8 mouse cellular contexts compared by ENCODE assay signal in the genomic region with DNA sequence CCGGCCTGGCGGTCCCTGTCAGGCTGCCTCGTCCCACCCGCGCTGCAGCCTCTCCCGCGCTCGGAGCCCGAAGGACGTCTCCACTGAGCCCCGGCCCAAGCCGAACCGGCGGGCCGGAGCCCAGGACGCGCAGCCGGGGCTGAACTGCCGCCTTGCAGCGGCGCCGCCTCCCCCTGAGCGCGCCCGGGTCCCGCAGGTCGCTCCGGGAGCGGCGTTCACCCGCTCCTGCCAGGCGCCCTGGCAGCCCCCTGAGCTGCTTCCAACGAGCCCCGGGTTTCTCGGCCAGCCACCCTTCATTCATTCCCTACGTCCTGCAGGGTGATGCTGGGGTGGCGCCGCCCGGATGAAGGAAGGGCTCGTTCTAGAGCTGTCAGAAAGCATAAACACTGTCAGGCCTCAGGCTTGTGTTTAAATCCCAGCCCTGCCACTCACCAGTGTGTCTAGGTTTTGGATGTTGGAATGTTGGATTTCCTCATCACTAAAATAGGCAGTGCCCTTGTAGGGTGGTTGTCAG. TPM values are rescaled to one million over a fixed set of nuclear protein-coding genes. Genes with fewer than 3 reads are reported as not detected.
DNase-seq lines count a peak whose midpoint lies in the region; ATAC-seq and TF ChIP-seq lines count a peak whose summit lies in the region.

No protein-coding gene starts in this region.

- peak overlapping the region; percentile 96 for H3K9ac ChIP-seq in heart, embryonic 16.5 days (ENCODE audit: low read length)
- peak overlapping the region; percentile 92 for H3K9ac ChIP-seq in liver, embryonic 11.5 days (ENCODE audit: low read depth, low read length)

- H3K4me3 ChIP-seq in heart, embryonic 16.5 days (ENCODE audit: low read length) = peak overlapping the region; percentile 86
- H3K4me3 ChIP-seq in G1E (ENCODE audit: low read depth, low read length) = peak overlapping the region; percentile 95
- peak overlapping the region; percentile 89 for H3K4me3 ChIP-seq in liver, embryonic 11.5 days (ENCODE audit: low read depth, low read length)

- intact Hi-C loops in heart, postnatal 14 days (cut with DNase I) = loop anchor here (2.0 kb wide), 1 partner anchor 17 kb away; a partner anchor contains a TSS

- no peaks in the 10 kb centered on the region for H3K27me3 ChIP-seq in heart, embryonic 16.5 days (ENCODE audit: control insufficient read depth, insufficient read depth, low read length)
- no peaks in the 10 kb centered on the region for H3K27me3 ChIP-seq in G1E (ENCODE audit: insufficient read depth, low read length)
- no peaks in the 10 kb centered on the region for H3K27me3 ChIP-seq in liver, embryonic 11.5 days (replicated peaks; ENCODE audit: control insufficient read depth, insufficient read depth, low read length)

- no peaks in the 10 kb centered on the region for H3K36me3 ChIP-seq in heart, embryonic 16.5 days (ENCODE audit: control insufficient read depth, insufficient read depth)
- peaks cover 35% of the 10 kb centered on the region for H3K36me3 ChIP-seq in G1E (replicated peaks)
- 0 out of 2 replicates have a peak, but pooled peaks cover under 1% of the 10 kb centered on the region for H3K36me3 ChIP-seq in liver, embryonic 11.5 days (ENCODE audit: control insufficient read depth, insufficient read depth, low read length)

- H3K27ac ChIP-seq in heart, embryonic 16.5 days (ENCODE audit: low read length) = peak overlapping the region; percentile 81
- H3K27ac ChIP-seq in liver, embryonic 11.5 days (ENCODE audit: low read depth, low read length) = peak overlapping the region; percentile 75

- H3K9me3 ChIP-seq in heart, embryonic 16.5 days (replicated peaks; ENCODE audit: control insufficient read depth, low read length) = no peaks in the 10 kb centered on the region; the same call in 1 of the 2 replicates
- H3K9me3 ChIP-seq in G1E (replicated peaks) = no peaks in the 10 kb centered on the region
- no peaks in the 10 kb centered on the region for H3K9me3 ChIP-seq in liver, embryonic 11.5 days (ENCODE audit: control insufficient read depth, low read length)

- under 1% methylated on average over 40 of the region's 40 CpGs for WGBS in heart, embryonic 16.5 days
- 0% methylated on average over 40 of the region's 40 CpGs for WGBS in liver, embryonic 11.5 days

- peaks cover 15% of the 10 kb centered on the region for H3K4me1 ChIP-seq in heart, embryonic 16.5 days (ENCODE audit: control insufficient read depth, insufficient read depth, low read length)
- H3K4me1 ChIP-seq in G1E (ENCODE audit: insufficient read depth, low read depth, low read length) = peaks cover 40% of the 10 kb centered on the region
- peaks cover 27% of the 10 kb centered on the region for H3K4me1 ChIP-seq in liver, embryonic 11.5 days (replicated peaks; ENCODE audit: control insufficient read depth, insufficient read depth, low read length)

- no peak for DNase-seq in heart, postnatal 14 days
- no peak for DNase-seq in G1E (ENCODE audit: low spot score)
- DNase-seq in liver, embryonic 11.5 days (ENCODE audit: low spot score) = no peak
- DNase-seq in retina, embryonic 14.5 days (ENCODE audit: low spot score) = peak; percentile 16
- no peak for DNase-seq in B cell, adult 2 months
- no peak for DNase-seq in urinary bladder, postnatal 4 days (ENCODE audit: low spot score in 2 of 2)

- peak; percentile 50 for ATAC-seq in heart, embryonic 16.5 days (replicated peaks; ENCODE audit: extremely low read depth, insufficient read depth, low FRiP score)
- ATAC-seq in G1E (ENCODE audit: extremely low read depth, insufficient number of reproducible peaks, low FRiP score, poor library complexity, severe bottlenecking) = no peak
- peak; percentile 70 for ATAC-seq in erythroid progenitor cell, adult 5-6 weeks (replicated peaks; ENCODE audit: low FRiP score, poor library complexity, severe bottlenecking)
- ATAC-seq in liver, embryonic 11.5 days (replicated peaks; ENCODE audit: low FRiP score) = no peak

- H3K4me2 ChIP-seq in heart, embryonic 16.5 days (ENCODE audit: low read depth, low read length) = peak overlapping the region; percentile 84
- H3K4me2 ChIP-seq in liver, embryonic 11.5 days = peak overlapping the region; percentile 78

- no peak for TF ChIP-seq CTCF in G1E (IDR thresholded peaks at IDR 0.05; ENCODE audit: low read depth, low read length)

RNA-seq across cellular contexts. Expression of a gene that starts 0.6 kb away (rescaled TPM):
- polyA plus RNA-seq in heart, embryonic 16.5 days (2015; fragmentation: Nextera tagmentation; extraction: Ambion mirVana) = 57.2 and 57.8 TPM in 2 replicates
- 10 to 100 TPM; 55.6 to 59.1 TPM for total RNA-seq in heart, postnatal 14 days (2021)
- 27.3 and 28.6 TPM in 2 replicates for total RNA-seq in G1E (2014; fragmentation: Nextera tagmentation)
- 51.1 and 51.2 TPM in 2 replicates for total RNA-seq in G1E (2017)
- 22.0 and 24.8 TPM in 2 replicates for polyA plus RNA-seq in G1E (2012)
- total RNA-seq in erythroid progenitor cell, adult 5-6 weeks (2015; ENCODE audit: low replicate concordance) = 14.7 and 15.9 TPM in 2 replicates
- total RNA-seq in erythroid progenitor cell, adult 5-6 weeks (2017; ENCODE audit: low replicate concordance) = 13.0 and 19.4 TPM in 2 replicates
- polyA plus RNA-seq in liver, embryonic 11.5 days (2014; fragmentation: Nextera tagmentation; extraction: Ambion mirVana) = 49.8 and 52.4 TPM in 2 replicates

RNA-seq across cellular contexts. Expression of a gene that starts 16.8 kb away (rescaled TPM):
- polyA plus RNA-seq in heart, embryonic 16.5 days (2015; fragmentation: Nextera tagmentation; extraction: Ambion mirVana) = 51.0 and 53.2 TPM in 2 replicates
- 10 to 100 TPM; 49.4 to 49.6 TPM for total RNA-seq in heart, postnatal 14 days (2021)
- 16.6 and 22.1 TPM in 2 replicates for total RNA-seq in G1E (2014; fragmentation: Nextera tagmentation)
- total RNA-seq in G1E (2017) = 24.0 and 26.2 TPM in 2 replicates
- polyA plus RNA-seq in G1E (2012) = 9.5 and 11.7 TPM in 2 replicates
- 13.4 and 14.1 TPM in 2 replicates for total RNA-seq in erythroid progenitor cell, adult 5-6 weeks (2015; ENCODE audit: low replicate concordance)
- 0.77 and 10.8 TPM in 2 replicates for total RNA-seq in erythroid progenitor cell, adult 5-6 weeks (2017; ENCODE audit: low replicate concordance)
- 44.9 and 45.5 TPM in 2 replicates for polyA plus RNA-seq in liver, embryonic 11.5 days (2014; fragmentation: Nextera tagmentation; extraction: Ambion mirVana)

RNA-seq across cellular contexts. Expression of a gene that starts 24.9 kb away (rescaled TPM):
- polyA plus RNA-seq in heart, embryonic 16.5 days (2015; fragmentation: Nextera tagmentation; extraction: Ambion mirVana) = 27.6 and 27.9 TPM in 2 replicates
- total RNA-seq in heart, postnatal 14 days (2021) = 10 to 100 TPM; 18.6 to 18.9 TPM
- 34.2 and 49.9 TPM in 2 replicates for total RNA-seq in G1E (2014; fragmentation: Nextera tagmentation)
- 29.4 and 31.1 TPM in 2 replicates for total RNA-seq in G1E (2017)
- polyA plus RNA-seq in G1E (2012) = 24.6 and 26.5 TPM in 2 replicates
- total RNA-seq in erythroid progenitor cell, adult 5-6 weeks (2015; ENCODE audit: low replicate concordance) = 7.1 and 25.9 TPM in 2 replicates
- 7.3 and 12.5 TPM in 2 replicates for total RNA-seq in erythroid progenitor cell, adult 5-6 weeks (2017; ENCODE audit: low replicate concordance)
- 40.4 and 40.6 TPM in 2 replicates for polyA plus RNA-seq in liver, embryonic 11.5 days (2014; fragmentation: Nextera tagmentation; extraction: Ambion mirVana)

RNA-seq across cellular contexts. Expression of a gene that starts 25.0 kb away (rescaled TPM):
- 45.3 and 49.9 TPM in 2 replicates for polyA plus RNA-seq in heart, embryonic 16.5 days (2015; fragmentation: Nextera tagmentation; extraction: Ambion mirVana)
- total RNA-seq in heart, postnatal 14 days (2021) = 10 to 100 TPM; 19.5 to 24.2 TPM
- total RNA-seq in G1E (2014; fragmentation: Nextera tagmentation) = 56.7 and 62.0 TPM in 2 replicates
- total RNA-seq in G1E (2017) = 35.5 and 39.7 TPM in 2 replicates
- 8.9 and 9.1 TPM in 2 replicates for polyA plus RNA-seq in G1E (2012)
- total RNA-seq in erythroid progenitor cell, adult 5-6 weeks (2015; ENCODE audit: low replicate concordance) = 12.2 and 16.2 TPM in 2 replicates
- total RNA-seq in erythroid progenitor cell, adult 5-6 weeks (2017; ENCODE audit: low replicate concordance) = 5.4 and 7.9 TPM in 2 replicates
- 131 and 132 TPM in 2 replicates for polyA plus RNA-seq in liver, embryonic 11.5 days (2014; fragmentation: Nextera tagmentation; extraction: Ambion mirVana)

RNA-seq across cellular contexts. Expression of a gene that starts 33.8 kb away (rescaled TPM):
- polyA plus RNA-seq in heart, embryonic 16.5 days (2015; fragmentation: Nextera tagmentation; extraction: Ambion mirVana) = 0.17 TPM in 1 of 2 replicates, not detected in the other
- not detected for total RNA-seq in heart, postnatal 14 days (2021)
- total RNA-seq in G1E (2014; fragmentation: Nextera tagmentation) = not detected in 2 replicates
- not detected in 2 replicates for total RNA-seq in G1E (2017)
- not detected in 2 replicates for polyA plus RNA-seq in G1E (2012)
- not detected in 2 replicates for total RNA-seq in erythroid progenitor cell, adult 5-6 weeks (2015; ENCODE audit: low replicate concordance)
- total RNA-seq in erythroid progenitor cell, adult 5-6 weeks (2017; ENCODE audit: low replicate concordance) = not detected in 2 replicates
- 4.8 and 5.9 TPM in 2 replicates for polyA plus RNA-seq in liver, embryonic 11.5 days (2014; fragmentation: Nextera tagmentation; extraction: Ambion mirVana)

Comparison
In these comparisons a context has a peak if more than half of its experiments do, and no peak if none do; other contexts are left out.
1. ATAC-seq: peak in heart, embryonic 16.5 days (single experiment) and erythroid progenitor cell, adult 5-6 weeks (single experiment); none in G1E (single experiment) and liver, embryonic 11.5 days (single experiment).
2. Peak in every context shown above with its lines, with median percentiles within 50 percentile points of each other: H3K4me3 ChIP-seq.